Mouse (Mus musculus): Measurements from ENCODE around the gene Tepsin. TPM values are rescaled to one million over a fixed set of nuclear protein-coding genes. Genes with fewer than 3 reads are reported as not detected.

The Tepsin gene
- polyA plus RNA-seq, 1 experiment from 2014 or later: 17.8 TPM

DNA sequence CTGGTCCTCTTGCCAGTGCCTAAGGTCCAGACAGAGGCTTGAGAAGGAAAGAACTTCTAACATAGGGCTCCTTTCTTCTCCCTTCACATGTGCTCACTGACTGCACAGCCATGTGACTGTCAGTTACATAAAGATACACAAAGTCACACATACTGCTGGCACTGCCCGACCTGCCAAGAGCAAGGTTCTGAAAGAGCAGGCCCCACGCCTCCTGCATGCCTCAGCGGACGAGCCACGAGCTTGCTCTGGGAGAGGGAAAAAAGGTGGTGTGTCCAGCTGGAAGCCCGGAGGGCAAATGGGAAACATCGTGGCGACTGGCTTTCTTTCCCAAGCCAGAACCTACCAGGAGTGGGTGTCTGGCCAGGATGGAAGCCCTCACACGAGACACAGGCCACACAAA is 9.3 kb upstream of the Tepsin start:
- WGBS: 74% methylated on average over 9 of the region's 9 CpGs
- H3K9ac ChIP-seq: no peak overlapping the region

DNA sequence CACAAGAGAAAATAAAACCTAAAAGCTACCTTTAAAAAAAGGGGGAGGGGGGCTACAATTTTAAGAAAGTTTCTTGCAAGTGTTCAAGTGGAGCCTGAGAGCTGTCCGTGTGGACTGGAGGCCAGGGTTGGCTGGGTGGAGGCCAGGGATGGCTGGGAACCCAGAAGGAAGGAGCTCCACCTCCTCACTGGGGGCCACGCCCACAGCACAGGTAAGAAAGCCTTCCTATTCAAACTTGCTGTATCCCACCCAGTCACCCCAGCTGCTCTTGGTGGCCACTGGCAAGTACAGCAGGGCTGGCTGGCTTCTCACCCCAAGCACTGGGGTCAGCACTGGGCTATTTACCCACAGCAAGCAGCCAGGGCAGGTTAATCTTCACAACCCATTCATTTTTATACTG is 8.5 kb upstream of the Tepsin start:
- no peak for ATAC-seq (ENCODE audit: insufficient number of reproducible peaks, low FRiP score, low TSS enrichment, low read depth)
- Histone ChIP-seq H3K4me1 (peaks cover 12% of the 10 kb centered on the region), H3K4me2 (no peak overlapping the region), H3K9me3 (no peaks in the 10 kb centered on the region), H3K36me3 (peaks cover 58% of the 10 kb centered on the region), H3K27ac (no peak overlapping the region), H3K9ac (no peak overlapping the region), H3K27me3 (no peaks in the 10 kb centered on the region), H3K4me3 (no peak overlapping the region)
- 55% methylated on average over 2 of the region's 2 CpGs for WGBS

More for the DNA sequence above, 9.3 kb upstream of the Tepsin start:
- no peak overlapping the region for H3K4me3 ChIP-seq
- no peak overlapping the region for H3K27ac ChIP-seq
- H3K36me3 ChIP-seq: peaks cover 65% of the 10 kb centered on the region
- H3K9me3 ChIP-seq: no peaks in the 10 kb centered on the region
- H3K27me3 ChIP-seq: no peaks in the 10 kb centered on the region
- ATAC-seq (ENCODE audit: insufficient number of reproducible peaks, low FRiP score, low TSS enrichment, low read depth): no peak
- H3K4me1 ChIP-seq: peaks cover 15% of the 10 kb centered on the region
- H3K4me2 ChIP-seq: no peak overlapping the region

DNA sequence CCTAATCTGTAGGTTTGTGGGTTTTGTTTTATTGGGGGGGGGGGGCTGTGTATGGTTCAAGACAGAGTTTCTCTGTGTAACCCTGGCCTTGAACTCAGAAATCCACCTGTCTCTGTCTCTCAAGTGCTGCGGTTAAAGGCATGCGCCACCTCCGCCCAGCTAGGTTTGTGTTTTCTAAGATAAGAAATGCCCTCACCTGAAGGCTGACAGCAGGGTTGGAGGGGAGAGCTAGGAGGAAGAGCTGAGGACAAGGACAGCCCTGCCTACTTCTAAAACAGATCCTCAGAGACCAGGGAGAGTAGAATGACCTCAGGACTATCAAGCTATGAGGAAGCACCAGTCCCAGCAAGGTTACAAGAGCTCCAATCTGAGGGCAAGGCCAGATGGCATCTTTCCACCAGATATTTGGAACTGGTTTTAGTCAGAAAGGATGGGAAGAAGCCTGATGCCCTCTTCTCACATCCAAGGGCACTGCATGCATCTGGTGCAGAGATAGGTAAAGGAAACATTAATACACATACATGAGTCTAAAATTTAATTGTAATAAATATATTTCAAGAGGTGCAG is 5.0 kb upstream of the Tepsin start:
- 85% methylated on average over 3 of the region's 3 CpGs for WGBS
- no peaks in the 10 kb centered on the region for H3K9me3 ChIP-seq
- H3K36me3 ChIP-seq: peaks cover 45% of the 10 kb centered on the region
- no peaks in the 10 kb centered on the region for H3K27me3 ChIP-seq
- no peak overlapping the region for H3K9ac ChIP-seq
- peaks cover 11% of the 10 kb centered on the region for H3K4me1 ChIP-seq
- no peak overlapping the region for H3K4me3 ChIP-seq
- H3K27ac ChIP-seq: no peak overlapping the region
- H3K4me2 ChIP-seq: no peak overlapping the region
- ATAC-seq (ENCODE audit: insufficient number of reproducible peaks, low FRiP score, low TSS enrichment, low read depth): no peak

DNA sequence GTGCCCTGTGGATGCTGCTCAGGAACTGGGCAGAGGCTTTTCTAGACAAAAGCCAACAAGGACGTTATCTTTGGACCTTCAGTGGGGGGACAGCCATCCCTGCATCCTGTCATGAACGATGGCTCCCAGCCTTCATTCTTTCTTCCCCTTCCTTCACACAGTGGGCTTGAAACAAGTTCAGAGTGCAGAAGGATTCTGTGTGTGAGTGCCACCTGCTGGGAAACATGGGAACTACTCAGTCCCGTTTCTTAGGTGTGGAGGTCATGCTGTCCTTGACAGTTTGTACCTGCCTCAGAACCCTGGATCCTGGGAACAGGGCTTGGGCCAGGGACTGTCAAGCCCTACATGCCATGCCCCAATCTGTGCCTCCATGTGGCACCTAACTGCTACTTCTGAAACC is 2.5 kb upstream of the Tepsin start:
- 5% methylated on average over 3 of the region's 3 CpGs for WGBS
- no peak for ATAC-seq (ENCODE audit: insufficient number of reproducible peaks, low FRiP score, low TSS enrichment, low read depth)
- H3K27ac ChIP-seq: no peak overlapping the region
- no peak overlapping the region for H3K9ac ChIP-seq
- H3K9me3 ChIP-seq: no peaks in the 10 kb centered on the region
- no peaks in the 10 kb centered on the region for H3K27me3 ChIP-seq
- H3K4me3 ChIP-seq: no peak overlapping the region
- H3K36me3 ChIP-seq: peaks cover 34% of the 10 kb centered on the region
- H3K4me1 ChIP-seq: peaks cover 21% of the 10 kb centered on the region
- no peak overlapping the region for H3K4me2 ChIP-seq

DNA sequence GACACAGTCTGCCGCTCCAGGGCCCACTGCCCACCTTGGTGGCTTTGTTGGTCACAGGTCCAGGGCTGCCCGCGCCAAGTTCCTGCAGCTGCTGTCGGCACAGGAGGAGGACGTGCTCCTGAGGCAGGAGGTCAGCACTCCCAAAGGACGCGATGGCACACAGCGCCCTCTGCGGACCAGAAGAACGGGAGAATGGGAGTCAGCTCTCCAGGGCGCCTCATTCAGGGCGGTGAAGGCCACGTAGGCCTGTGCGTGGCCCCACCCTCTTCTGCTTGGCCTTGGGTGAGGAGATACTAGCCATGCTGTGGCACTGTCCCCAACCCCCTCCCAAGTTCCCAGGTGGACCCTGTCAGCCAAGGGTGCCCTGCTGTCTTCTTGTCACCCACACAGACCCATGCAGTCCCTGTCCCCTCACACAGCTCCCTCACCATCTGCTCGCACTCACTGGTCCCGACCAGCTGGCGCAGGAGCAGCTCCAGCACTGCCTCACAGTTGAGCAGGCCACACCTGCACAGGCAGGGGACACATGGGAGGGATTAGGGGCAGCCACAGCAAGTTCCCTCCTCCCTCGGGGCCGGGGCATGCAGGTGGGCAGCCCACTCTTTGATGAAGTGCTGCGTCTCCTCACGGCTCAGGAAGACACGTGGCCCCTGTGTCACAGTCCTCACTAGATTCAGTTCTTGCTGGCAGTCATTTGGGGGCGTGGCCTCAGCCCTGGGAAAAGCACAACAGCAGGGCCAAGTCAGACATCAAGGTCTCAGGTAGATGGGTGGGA is 5.5 kb downstream of the Tepsin start:
- WGBS: 78% methylated on average over 23 of the region's 23 CpGs
- Histone ChIP-seq H3K27me3 (no peaks in the 10 kb centered on the region), H3K27ac (no peak overlapping the region), H3K4me1 (peaks cover 8% of the 10 kb centered on the region), H3K4me3 (no peak overlapping the region), H3K4me2 (no peak overlapping the region), H3K9me3 (no peaks in the 10 kb centered on the region), H3K36me3 (peaks cover 68% of the 10 kb centered on the region), H3K9ac (no peak overlapping the region)
- no peak for ATAC-seq (ENCODE audit: insufficient number of reproducible peaks, low FRiP score, low TSS enrichment, low read depth)

DNA sequence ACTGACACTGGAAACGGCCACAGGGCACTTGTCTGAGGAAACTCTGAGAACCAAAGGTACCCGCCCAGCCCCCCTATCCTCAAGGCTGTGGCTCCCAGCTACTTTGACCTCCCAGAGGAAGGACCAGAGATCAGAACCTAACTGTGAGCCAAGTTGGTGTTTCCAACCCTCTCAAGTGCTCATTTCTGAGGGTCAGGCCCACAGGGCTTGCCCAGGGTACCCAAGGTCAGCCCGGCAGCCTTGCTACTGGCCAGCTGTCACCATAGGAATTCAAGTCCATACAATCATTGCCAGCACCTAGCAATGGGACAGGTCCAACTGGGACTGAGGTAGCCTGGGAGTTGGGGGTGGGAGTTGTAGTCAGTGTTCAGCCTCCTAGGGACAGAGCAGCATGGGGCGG is 7.9 kb downstream of the Tepsin start:
- Histone ChIP-seq H3K9me3 (no peaks in the 10 kb centered on the region), H3K27ac (no peak overlapping the region), H3K4me3 (no peak overlapping the region), H3K27me3 (no peaks in the 10 kb centered on the region), H3K4me1 (peaks cover 12% of the 10 kb centered on the region), H3K4me2 (no peak overlapping the region), H3K36me3 (peaks cover 56% of the 10 kb centered on the region), H3K9ac (no peak overlapping the region)
- 90% methylated on average over 4 of the region's 4 CpGs for WGBS
- ATAC-seq (ENCODE audit: insufficient number of reproducible peaks, low FRiP score, low TSS enrichment, low read depth): no peak

DNA sequence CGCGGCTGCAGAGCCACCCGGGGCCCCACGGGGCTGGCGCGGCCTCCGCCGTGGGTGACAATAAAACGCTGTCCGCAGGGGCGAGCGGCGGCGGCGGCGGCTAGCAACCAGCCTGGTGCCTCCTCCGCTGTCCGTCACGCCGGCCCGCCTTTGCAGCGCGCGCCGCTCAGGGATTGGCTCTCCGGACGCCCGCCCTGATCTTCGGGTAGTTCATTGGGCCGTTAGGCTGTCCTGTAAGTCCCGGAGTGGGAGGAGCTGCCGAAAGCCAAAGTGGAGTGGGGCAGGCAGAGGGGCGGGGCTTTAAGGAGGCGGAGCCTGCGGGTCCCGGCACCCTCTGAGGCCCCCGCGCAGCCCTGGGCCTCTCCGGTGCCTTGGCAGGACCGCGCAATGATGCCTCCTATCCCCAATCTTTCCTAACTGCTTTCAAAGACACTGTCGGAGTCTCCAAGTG is 11.8 kb downstream of the Tepsin start, which contains the start of gene Cep131:
Gene Cep131, minus strand, starts transcription at position 126 of the 451 bp plus-strand sequence.
- peaks cover 36% of the 10 kb centered on the region for H3K36me3 ChIP-seq
- peak within 1 kb of the TSS; percentile 91 for H3K4me2 ChIP-seq
- peak; percentile 97 for ATAC-seq (ENCODE audit: insufficient number of reproducible peaks, low FRiP score, low TSS enrichment, low read depth)
- no peaks in the 10 kb centered on the region for H3K9me3 ChIP-seq
- under 1% methylated on average over 41 of the region's 42 CpGs for WGBS
- H3K27ac ChIP-seq: peak within 1 kb of the TSS; percentile 82
- no peaks in the 10 kb centered on the region for H3K27me3 ChIP-seq
- H3K4me3 ChIP-seq: peak within 1 kb of the TSS; percentile 92
- H3K4me1 ChIP-seq: peaks cover 20% of the 10 kb centered on the region
- H3K9ac ChIP-seq: peak within 1 kb of the TSS; percentile 97

DNA sequence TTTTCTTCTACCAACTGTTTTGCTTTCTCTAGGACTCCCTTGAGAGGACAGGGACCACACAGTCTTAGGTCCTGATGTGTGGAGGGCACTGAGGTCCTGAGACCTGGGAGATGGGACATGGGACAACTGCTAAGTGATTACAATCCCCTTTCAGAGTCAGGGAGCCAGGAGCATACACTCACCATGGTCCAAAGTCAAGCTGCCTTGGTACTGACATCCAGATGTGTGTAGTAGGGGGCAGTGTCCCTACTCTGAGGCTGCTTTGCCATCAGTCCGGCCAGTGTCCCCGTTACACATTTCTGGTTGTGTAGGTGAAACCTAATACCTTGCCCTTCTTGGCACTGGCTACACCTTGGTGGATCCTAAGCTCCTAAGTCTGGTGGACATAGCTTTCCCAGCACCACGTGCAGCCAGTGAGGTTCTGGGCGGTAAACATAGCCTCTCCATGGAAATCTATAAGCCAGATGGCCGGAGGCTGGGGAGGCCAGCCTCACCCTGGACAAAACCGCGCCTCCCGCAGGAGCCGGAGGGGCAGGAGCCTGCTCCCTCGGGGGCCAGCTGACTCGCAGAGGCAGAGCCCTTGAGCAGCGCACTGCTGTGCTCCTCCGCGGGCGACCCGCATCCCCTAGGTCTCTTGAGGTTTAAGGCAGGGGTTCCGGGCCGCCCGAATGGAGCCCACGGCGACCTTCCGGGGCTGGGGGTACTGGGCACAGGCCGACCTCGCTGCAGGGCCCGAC is 12.5 kb downstream of the Tepsin start:
- WGBS: under 1% methylated on average over 25 of the region's 25 CpGs
- Histone ChIP-seq H3K27ac (peak overlapping the region; percentile 78; the same call in 1 of the 2 replicates), H3K4me3 (peak overlapping the region; percentile 92), H3K9me3 (no peaks in the 10 kb centered on the region), H3K4me2 (peak overlapping the region; percentile 91), H3K9ac (peak overlapping the region; percentile 97), H3K36me3 (peaks cover 34% of the 10 kb centered on the region), H3K27me3 (no peaks in the 10 kb centered on the region), H3K4me1 (peaks cover 20% of the 10 kb centered on the region)
- 0 out of 2 replicates have a peak, but pooled peaks have one; percentile 2 for ATAC-seq (ENCODE audit: insufficient number of reproducible peaks, low FRiP score, low TSS enrichment, low read depth)

DNA sequence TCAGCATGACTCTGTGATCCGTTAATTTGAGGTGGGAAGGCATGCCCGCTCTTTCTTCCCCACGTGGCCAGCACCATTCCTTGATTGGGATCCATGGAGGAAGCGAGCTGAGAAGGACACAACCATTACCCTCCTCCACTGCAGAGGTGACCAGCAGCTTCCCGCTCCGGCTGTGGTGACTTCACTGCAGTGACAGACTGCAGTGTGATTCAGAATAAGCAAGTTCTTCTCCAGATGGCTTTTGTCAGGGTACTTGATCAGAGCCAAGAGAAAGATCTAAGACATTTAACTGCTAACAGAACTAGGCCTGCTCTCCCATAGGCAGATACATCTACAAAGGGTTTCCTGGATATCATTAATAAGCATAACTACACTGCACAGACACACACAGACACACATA is 18.2 kb downstream of the Tepsin start:
- Histone ChIP-seq H3K27ac (no peak overlapping the region), H3K4me3 (no peak overlapping the region), H3K4me2 (no peak overlapping the region), H3K4me1 (peaks cover 7% of the 10 kb centered on the region), H3K9ac (no peak overlapping the region), H3K9me3 (no peaks in the 10 kb centered on the region), H3K36me3 (peaks cover 69% of the 10 kb centered on the region), H3K27me3 (no peaks in the 10 kb centered on the region)
- 77% methylated on average over 6 of the region's 6 CpGs for WGBS
- no peak for ATAC-seq (ENCODE audit: insufficient number of reproducible peaks, low FRiP score, low TSS enrichment, low read depth)

DNA sequence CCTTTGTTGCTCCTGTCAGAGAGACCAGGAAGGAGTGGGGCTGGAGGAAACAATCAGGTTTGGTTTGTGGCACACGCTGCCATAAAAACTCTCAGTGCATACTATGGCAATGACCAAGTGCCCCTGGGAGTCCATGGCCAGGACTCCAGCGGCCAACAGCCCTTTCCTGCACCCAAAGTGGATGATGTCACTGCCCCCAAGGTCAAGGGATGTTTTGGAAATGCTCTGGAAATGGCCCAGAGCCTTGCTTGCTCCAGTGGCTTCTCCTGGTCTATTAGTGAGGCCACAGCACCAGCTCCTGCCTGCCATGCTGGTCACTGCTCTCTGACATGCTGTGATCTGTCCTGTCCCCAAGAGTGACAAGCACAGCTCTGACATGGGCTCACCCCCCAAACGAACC is 22.3 kb downstream of the Tepsin start:
- H3K9me3 ChIP-seq: no peaks in the 10 kb centered on the region
- no peak for ATAC-seq (ENCODE audit: insufficient number of reproducible peaks, low FRiP score, low TSS enrichment, low read depth)
- H3K4me3 ChIP-seq: no peak overlapping the region
- peaks cover 82% of the 10 kb centered on the region for H3K36me3 ChIP-seq
- no peak overlapping the region for H3K27ac ChIP-seq
- H3K9ac ChIP-seq: no peak overlapping the region
- H3K27me3 ChIP-seq: no peaks in the 10 kb centered on the region
- 81% methylated on average over 3 of the region's 3 CpGs for WGBS
- H3K4me1 ChIP-seq: peaks cover 5% of the 10 kb centered on the region; the same call in 1 of the 2 replicates
- no peak overlapping the region for H3K4me2 ChIP-seq

DNA sequence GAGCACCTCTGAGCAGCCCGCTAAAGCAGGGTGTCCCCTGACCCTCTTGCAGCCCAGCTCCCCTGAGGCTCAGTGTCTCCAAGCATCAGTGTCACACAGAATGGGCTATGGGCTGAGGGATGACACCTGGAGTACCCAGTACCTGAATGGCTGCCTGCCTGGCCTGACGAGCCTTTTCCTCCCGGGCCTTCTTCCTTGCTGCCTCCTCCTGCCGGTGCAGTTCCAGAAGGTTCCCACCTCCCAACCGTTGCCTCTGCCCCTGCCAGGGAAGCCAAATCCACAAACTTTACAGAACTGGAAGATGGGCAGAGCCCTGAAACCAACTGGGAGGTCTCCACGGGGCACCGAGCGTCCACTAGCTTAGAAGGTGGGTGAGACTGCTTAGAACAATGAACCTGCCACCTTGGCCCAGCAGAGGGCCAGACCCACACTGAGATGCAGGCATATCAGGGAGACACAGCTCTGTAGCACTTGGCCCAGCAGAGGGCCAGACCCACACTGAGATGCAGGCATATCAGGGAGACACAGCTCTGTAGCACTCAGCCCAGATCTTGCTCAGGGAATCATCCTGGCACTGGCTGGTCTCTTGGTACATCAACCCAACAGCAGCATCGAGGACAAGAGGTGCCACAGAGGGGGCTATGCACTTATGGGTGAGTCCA is 25.4 kb downstream of the Tepsin start:
- H3K27me3 ChIP-seq: no peaks in the 10 kb centered on the region
- H3K9ac ChIP-seq: no peak overlapping the region
- H3K9me3 ChIP-seq: no peaks in the 10 kb centered on the region
- H3K36me3 ChIP-seq: peaks cover 86% of the 10 kb centered on the region
- H3K27ac ChIP-seq: no peak overlapping the region
- peaks cover 10% of the 10 kb centered on the region; the same call in 1 of the 2 replicates for H3K4me1 ChIP-seq
- no peak overlapping the region for H3K4me2 ChIP-seq
- WGBS: 93% methylated on average over 9 of the region's 9 CpGs
- H3K4me3 ChIP-seq: no peak overlapping the region
- ATAC-seq (ENCODE audit: insufficient number of reproducible peaks, low FRiP score, low TSS enrichment, low read depth): no peak

Data from limb, embryonic 15.5 days (tissue).